Mouse (Mus musculus): Measurements from ENCODE around the gene Acsl3. TPM values are rescaled to one million over a fixed set of nuclear protein-coding genes. Genes with fewer than 3 reads are reported as not detected.

The Acsl3 gene
- polyA plus RNA-seq, 1 experiment from 2014 or later = 70.2 TPM

Other genes with a start within 250 kb of the Acsl3 start
- 137 and 139 TPM in 2 replicates for gene Farsb, start 168.9 kb upstream of the Acsl3 start, polyA plus RNA-seq (2015; fragmentation: Nextera tagmentation; extraction: Ambion mirVana)
- gene Mogat1, start 146.8 kb upstream of the Acsl3 start, polyA plus RNA-seq (2015; fragmentation: Nextera tagmentation; extraction: Ambion mirVana) = 0.47 TPM in 1 of 2 replicates, not detected in the other
- gene BC035947, start 145.7 kb upstream of the Acsl3 start, polyA plus RNA-seq (2015; fragmentation: Nextera tagmentation; extraction: Ambion mirVana) = 0.57 and 1.1 TPM in 2 replicates
- gene Utp14b, start 213 bp downstream of the Acsl3 start, polyA plus RNA-seq (2015; fragmentation: Nextera tagmentation; extraction: Ambion mirVana) = 3.2 and 3.7 TPM in 2 replicates
- 7.3 and 7.7 TPM in 2 replicates for gene Kcne4, start 158.9 kb downstream of the Acsl3 start, polyA plus RNA-seq (2015; fragmentation: Nextera tagmentation; extraction: Ambion mirVana)

Measured in kidney, embryonic 15.5 days (tissue).